Mouse (Mus musculus) stomach, embryonic 15.5 days (tissue): Measurements from ENCODE around the gene Tmcc2. TPM values are rescaled to one million over a fixed set of nuclear protein-coding genes. Genes with fewer than 3 reads are reported as not detected.
A peak's percentile ranks its signal among the peaks of the same experiment; 100 is the strongest.

Experiments used
- ATAC-seq: fragments of 200-750 bp; cut with Nextera tagmentation; 2 replicates; pipeline ENCODE4 v1.8.0; 2017; ENCODE audit warnings: low read depth, moderate number of reproducible peaks, moderate TSS enrichment; ENCODE audit not compliant: insufficient read depth, low FRiP score
- H3K27ac ChIP-seq: fragments of 300-500 bp; sonication (generic); 2 replicates; pipeline ENCODE4 v1.5.1; 2015; ENCODE audit warnings: mild to moderate bottlenecking, inconsistent platforms
- H3K27me3 ChIP-seq: fragments of 300-500 bp; sonication (generic); replicated peaks from 2 replicates; pipeline ENCODE4 v1.6.1; 2015; ENCODE audit warnings: inconsistent platforms
- H3K36me3 ChIP-seq: fragments of 300-500 bp; sonication (generic); 2 replicates; pipeline ENCODE4 v1.6.1; 2015; ENCODE audit warnings: inconsistent platforms
- H3K4me1 ChIP-seq: fragments of 300-500 bp; sonication (generic); 2 replicates; pipeline ENCODE4 v1.6.1; 2015; ENCODE audit warnings: inconsistent platforms
- H3K4me2 ChIP-seq: fragments of 300-500 bp; sonication (generic); 2 replicates; pipeline ENCODE4 v1.6.1; 2015; ENCODE audit warnings: mild to moderate bottlenecking, inconsistent platforms
- H3K4me3 ChIP-seq: fragments of 300-500 bp; sonication (generic); replicated peaks from 2 replicates; pipeline ENCODE4 v1.5.1; 2015; ENCODE audit warnings: inconsistent platforms
- H3K9ac ChIP-seq: fragments of 300-500 bp; sonication (generic); 2 replicates; pipeline ENCODE4 v1.6.1; 2015; ENCODE audit warnings: inconsistent platforms
- H3K9me3 ChIP-seq: fragments of 300-500 bp; sonication (generic); 2 replicates; pipeline ENCODE4 v1.6.1; 2016; ENCODE audit warnings: inconsistent platforms
- WGBS: fragments of 180-500 bp; shearing (Covaris S2); methylation state at CpG from one replicate; pipeline ENCODE4 v1.1.7; 2015; 5-methylcytosine and 5-hydroxymethylcytosine counted together
- polyA plus RNA-seq: library from polyadenylated mRNA; unstranded; fragments of >200 nt; fragmentation: Nextera tagmentation; extraction: Ambion mirVana; gene quantifications from 2 replicates; pipeline ENCODE4 v1.2.1, GENCODE M21; 2015

Gene Tmcc2
- polyA plus RNA-seq, 1 experiment from 2014 or later = 52.2 TPM

DNA sequence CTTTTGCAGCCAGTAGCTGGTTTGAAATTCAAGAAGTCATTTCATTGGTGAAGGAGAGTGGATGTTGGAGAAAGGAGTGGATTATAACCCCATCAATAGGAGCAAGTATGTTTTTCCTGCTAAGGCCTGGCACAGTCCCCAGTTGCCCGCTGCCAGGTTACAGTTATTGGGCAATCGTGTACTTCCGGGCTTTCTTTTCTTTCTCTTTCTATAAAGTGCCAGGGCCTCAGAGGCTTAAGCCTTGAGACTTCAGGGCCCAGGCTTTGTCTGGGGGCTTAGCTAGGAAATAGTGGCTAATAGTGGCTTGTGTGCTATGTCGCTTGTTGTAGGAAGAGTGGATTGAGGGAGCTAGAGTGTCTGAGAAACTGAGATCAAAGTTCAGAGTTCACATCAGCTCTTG lies 73.7 kb downstream of the Tmcc2 start:
- Histone ChIP-seq H3K36me3 (no peaks in the 10 kb centered on the region), H3K4me1 (peaks cover 31% of the 10 kb centered on the region), H3K4me3 (peak overlapping the region; percentile 62), H3K9me3 (no peaks in the 10 kb centered on the region), H3K27ac (peak overlapping the region; percentile 70; the same call in 1 of the 2 replicates), H3K4me2 (peak overlapping the region; percentile 99), H3K27me3 (peaks cover 19% of the 10 kb centered on the region; the same call in 1 of the 2 replicates), H3K9ac (no peak overlapping the region)
- 65% methylated on average over 4 of the region's 4 CpGs for WGBS
- no peak for ATAC-seq

DNA sequence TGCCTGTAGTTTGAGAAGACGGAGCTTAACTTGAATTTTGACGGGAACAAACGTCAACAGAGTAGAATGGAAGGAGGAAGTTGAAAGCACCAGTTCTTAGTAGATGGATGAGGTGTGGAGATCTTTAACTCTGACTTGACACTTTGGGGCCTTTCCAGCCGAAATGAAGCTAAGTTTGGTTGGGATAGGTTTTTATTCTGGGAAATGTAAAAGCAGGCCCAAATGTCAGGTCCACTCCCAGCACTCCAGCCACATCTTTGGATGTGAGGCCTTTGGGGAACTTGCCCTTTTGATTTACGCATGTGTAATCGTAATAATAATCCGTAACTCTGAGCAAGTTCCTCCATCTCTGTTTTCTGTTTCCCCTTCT lies 74.5 kb downstream of the Tmcc2 start:
- Histone ChIP-seq H3K4me1 (peaks cover 29% of the 10 kb centered on the region), H3K9ac (peak overlapping the region; percentile 44; the same call in 1 of the 2 replicates), H3K27me3 (peaks cover 19% of the 10 kb centered on the region; the same call in 1 of the 2 replicates), H3K36me3 (no peaks in the 10 kb centered on the region), H3K4me2 (peak overlapping the region; percentile 99), H3K27ac (no peak overlapping the region; the same call in 1 of the 2 replicates), H3K4me3 (peak overlapping the region; percentile 62), H3K9me3 (no peaks in the 10 kb centered on the region)
- no peak for ATAC-seq
- WGBS = 37% methylated on average over 7 of the region's 7 CpGs

DNA sequence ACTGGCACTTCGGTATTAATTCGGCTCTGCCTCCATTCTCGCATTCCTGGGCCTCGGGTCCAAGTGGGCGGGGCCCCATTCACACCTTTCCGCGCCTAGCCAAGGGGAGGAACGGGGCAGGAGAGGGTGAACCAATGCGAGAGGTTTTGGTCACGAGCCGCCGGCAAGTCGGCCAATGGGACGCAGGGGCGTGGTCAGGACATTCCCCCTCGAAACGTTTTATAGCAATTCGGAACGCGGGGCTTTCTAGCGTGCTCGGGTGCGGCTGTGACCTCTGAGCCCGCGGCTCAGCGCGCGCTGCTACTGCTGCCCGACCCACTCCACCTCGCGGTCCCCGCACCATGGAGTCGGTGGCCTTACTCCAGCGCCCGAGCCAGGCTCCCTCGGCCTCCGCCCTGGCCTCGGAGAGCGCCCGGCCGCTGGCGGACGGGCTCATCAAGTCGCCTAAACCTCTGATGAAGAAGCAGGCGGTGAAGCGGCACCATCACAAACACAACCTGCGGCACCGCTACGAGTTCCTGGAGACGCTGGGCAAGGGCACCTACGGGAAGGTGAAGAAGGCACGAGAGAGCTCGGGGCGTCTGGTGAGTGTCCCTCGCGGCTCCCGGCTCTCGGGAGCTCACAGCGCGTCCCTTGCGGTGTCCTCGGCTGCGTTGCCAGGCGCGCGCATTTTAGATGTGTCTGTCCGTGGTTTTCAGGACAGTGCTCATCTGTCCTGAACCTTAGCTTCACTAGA lies 75.0 kb downstream of the Tmcc2 start, which contains the start of gene Nuak2:
TSS of gene Nuak2 (plus strand) at position 238 of the 736 bp plus-strand sequence.
- H3K9me3 ChIP-seq = no peaks in the 10 kb centered on the region
- H3K27ac ChIP-seq = peak within 1 kb of the TSS; percentile 70; the same call in 1 of the 2 replicates
- H3K27me3 ChIP-seq = peaks cover 19% of the 10 kb centered on the region; the same call in 1 of the 2 replicates
- H3K9ac ChIP-seq = peak within 1 kb of the TSS; percentile 44
- under 1% methylated on average over 67 of the region's 67 CpGs for WGBS
- peak within 1 kb of the TSS; percentile 62 for H3K4me3 ChIP-seq
- peaks cover 29% of the 10 kb centered on the region for H3K4me1 ChIP-seq
- no peaks in the 10 kb centered on the region for H3K36me3 ChIP-seq
- H3K4me2 ChIP-seq = peak within 1 kb of the TSS; percentile 99
- ATAC-seq = peak; percentile 80

DNA sequence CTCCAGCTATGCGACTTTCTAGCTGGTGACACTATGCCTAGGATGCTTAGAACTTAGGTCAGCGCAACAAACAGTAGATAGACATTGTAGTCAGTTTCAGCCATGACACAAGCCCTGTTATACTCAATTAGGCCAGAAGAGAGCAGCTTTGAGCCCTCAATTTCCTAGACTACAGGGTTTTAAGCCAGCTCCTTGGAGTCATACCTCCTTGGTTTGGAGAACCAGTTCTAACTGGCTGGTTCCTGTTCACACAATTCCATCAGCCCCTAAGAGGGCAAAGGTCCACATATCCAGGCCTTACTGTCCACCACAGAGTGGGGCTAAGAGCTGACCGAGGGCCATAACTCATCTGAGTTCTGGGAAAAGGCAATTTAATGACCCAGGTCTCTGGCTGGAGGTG lies 78.4 kb downstream of the Tmcc2 start:
- H3K4me1 ChIP-seq = peaks cover 10% of the 10 kb centered on the region
- H3K4me2 ChIP-seq = no peak overlapping the region
- WGBS = 55% methylated on average over 3 of the region's 3 CpGs
- H3K36me3 ChIP-seq = no peaks in the 10 kb centered on the region
- H3K27ac ChIP-seq = no peak overlapping the region
- no peak overlapping the region for H3K4me3 ChIP-seq
- H3K9ac ChIP-seq = no peak overlapping the region
- peak; percentile 11; the same call in 1 of the 2 replicates for ATAC-seq
- H3K27me3 ChIP-seq = peaks cover 19% of the 10 kb centered on the region; the same call in 1 of the 2 replicates
- H3K9me3 ChIP-seq = no peaks in the 10 kb centered on the region

DNA sequence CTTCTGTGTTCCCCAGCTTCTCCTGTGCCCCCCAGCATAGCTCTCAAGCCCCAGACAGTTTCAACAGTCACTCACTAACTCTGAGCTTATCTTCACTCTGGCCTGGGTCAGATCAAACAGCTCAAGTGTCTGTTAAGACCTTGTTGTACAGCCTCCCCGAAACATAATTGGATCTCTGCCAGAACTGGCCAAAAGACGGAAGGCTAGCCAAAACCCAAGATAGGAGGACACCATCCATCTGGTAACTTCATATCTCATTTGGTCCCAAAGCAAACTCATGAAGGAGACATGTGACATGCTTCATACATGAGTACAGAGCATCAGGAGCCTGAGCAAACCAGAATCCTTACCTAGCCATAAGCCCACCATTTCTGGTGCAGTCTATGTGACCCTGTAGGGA lies 79.0 kb downstream of the Tmcc2 start:
- no peak overlapping the region for H3K9ac ChIP-seq
- H3K4me2 ChIP-seq = no peak overlapping the region
- WGBS = 26% methylated on average over 2 of the region's 2 CpGs
- H3K9me3 ChIP-seq = no peaks in the 10 kb centered on the region
- no peak overlapping the region for H3K4me3 ChIP-seq
- peaks cover 19% of the 10 kb centered on the region; the same call in 1 of the 2 replicates for H3K27me3 ChIP-seq
- no peak overlapping the region for H3K27ac ChIP-seq
- H3K4me1 ChIP-seq = peaks cover 10% of the 10 kb centered on the region
- ATAC-seq = no peak
- no peaks in the 10 kb centered on the region for H3K36me3 ChIP-seq

DNA sequence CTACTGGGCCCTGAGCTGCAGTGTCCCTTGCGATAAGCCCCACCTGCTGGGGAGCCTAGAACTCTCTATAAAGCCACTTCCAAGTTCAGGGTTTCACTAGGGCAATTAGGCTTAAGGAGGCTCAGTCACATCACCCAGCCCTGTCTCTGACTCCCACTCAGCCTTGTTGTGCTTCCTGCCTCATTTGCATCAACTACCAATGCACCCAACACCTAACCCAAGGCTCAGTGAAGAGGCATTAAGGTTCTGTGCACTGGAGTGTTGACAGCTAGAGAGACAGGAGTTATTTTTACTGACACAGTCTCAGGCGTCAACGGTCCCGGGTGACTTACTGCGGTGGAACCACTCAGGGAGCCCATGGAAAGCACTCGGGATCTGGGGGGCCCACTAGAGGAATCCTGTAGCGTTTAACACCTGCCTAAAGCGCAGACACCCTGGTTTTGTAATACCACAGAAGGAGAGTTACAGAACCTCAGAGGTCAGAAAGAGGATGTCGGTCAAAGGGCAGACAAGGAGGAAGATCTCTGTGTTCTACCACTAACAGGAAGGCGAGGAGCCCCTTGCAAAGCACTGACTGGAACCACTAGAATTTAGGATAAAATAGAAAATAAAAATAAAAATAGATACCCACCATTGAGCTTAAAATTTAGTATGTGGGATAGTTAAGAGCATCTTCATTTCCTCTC lies 79.8 kb downstream of the Tmcc2 start:
- no peaks in the 10 kb centered on the region for H3K36me3 ChIP-seq
- H3K4me2 ChIP-seq = no peak overlapping the region
- peaks cover 8% of the 10 kb centered on the region for H3K4me1 ChIP-seq
- no peaks in the 10 kb centered on the region for H3K9me3 ChIP-seq
- ATAC-seq = no peak
- peaks cover 12% of the 10 kb centered on the region; the same call in 1 of the 2 replicates for H3K27me3 ChIP-seq
- no peak overlapping the region for H3K4me3 ChIP-seq
- no peak overlapping the region for H3K9ac ChIP-seq
- no peak overlapping the region for H3K27ac ChIP-seq
- 65% methylated on average over 10 of the region's 10 CpGs for WGBS

DNA sequence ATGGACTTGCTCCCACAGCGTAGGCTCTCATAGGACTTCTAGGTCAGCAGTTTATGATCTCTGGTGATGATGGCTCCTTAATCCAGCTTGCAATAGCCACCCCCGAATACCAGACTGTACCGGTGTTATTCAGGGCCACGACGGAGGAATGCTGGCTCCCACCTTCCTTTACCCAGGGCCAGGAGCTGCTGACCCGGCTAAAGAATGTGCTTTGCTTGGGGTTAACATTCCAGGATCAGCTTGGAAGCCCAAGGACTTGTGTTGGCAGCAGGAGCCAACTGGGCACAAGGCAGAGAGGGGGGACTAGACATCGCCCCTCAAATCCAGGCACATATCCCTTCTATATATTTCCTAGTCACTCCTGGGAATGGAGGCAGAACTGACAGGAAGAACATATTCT lies 80.3 kb downstream of the Tmcc2 start:
- Histone ChIP-seq H3K27me3 (peaks cover 7% of the 10 kb centered on the region; the same call in 1 of the 2 replicates), H3K27ac (no peak overlapping the region)
- 54% methylated on average over 7 of the region's 7 CpGs for WGBS

DNA sequence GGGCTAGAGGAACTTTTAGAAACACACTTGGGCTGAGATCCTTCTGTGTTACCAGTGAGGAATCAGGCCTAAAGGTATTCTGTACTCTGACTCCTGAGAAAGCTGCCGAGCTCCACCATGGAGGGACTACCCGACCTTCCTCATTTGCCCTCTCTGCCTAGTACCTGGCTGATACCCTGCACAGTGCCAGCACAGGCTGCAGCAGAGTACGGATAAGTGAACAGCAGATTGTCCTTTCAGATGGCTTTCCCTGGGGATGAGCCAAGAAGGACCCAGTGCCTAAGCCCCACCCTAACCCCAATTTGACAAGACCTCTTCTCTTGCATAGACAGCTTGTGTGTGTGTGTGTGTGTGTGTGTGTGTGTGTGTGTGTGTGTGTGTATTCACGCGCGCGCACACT lies 82.4 kb downstream of the Tmcc2 start:
- no peak for ATAC-seq
- H3K4me2 ChIP-seq = no peak overlapping the region
- no peaks in the 10 kb centered on the region for H3K36me3 ChIP-seq
- no peak overlapping the region for H3K27ac ChIP-seq
- H3K9ac ChIP-seq = no peak overlapping the region
- H3K27me3 ChIP-seq = no peaks in the 10 kb centered on the region
- no peaks in the 10 kb centered on the region for H3K9me3 ChIP-seq
- H3K4me1 ChIP-seq = no peaks in the 10 kb centered on the region
- 79% methylated on average over 7 of the region's 7 CpGs for WGBS
- H3K4me3 ChIP-seq = no peak overlapping the region

More for the DNA sequence above, 80.3 kb downstream of the Tmcc2 start:
- Histone ChIP-seq H3K4me2 (no peak overlapping the region), H3K4me3 (no peak overlapping the region), H3K9ac (no peak overlapping the region), H3K36me3 (no peaks in the 10 kb centered on the region), H3K4me1 (peaks cover 3% of the 10 kb centered on the region; the same call in 1 of the 2 replicates), H3K9me3 (no peaks in the 10 kb centered on the region)
- no peak for ATAC-seq

DNA sequence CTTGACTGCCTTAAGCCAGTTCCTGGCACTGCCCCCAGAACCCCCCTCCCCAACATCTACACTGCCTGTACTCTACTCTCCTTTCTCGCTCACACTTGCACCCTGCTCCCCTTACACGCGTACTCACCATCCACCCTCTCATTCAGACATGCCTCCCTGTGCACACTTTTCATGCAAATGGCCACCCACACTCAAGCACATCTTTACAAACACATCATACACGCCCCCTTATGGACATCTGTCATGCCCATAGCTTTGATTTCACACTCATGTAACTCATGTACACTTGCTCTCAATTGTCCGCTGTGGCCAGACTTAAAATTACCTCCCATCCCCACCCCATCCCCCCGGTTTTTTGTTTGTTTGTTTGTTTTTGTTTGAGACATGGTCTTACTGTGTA lies 83.1 kb downstream of the Tmcc2 start:
- 83% methylated on average over 6 of the region's 6 CpGs for WGBS
- H3K27ac ChIP-seq = no peak overlapping the region

DNA sequence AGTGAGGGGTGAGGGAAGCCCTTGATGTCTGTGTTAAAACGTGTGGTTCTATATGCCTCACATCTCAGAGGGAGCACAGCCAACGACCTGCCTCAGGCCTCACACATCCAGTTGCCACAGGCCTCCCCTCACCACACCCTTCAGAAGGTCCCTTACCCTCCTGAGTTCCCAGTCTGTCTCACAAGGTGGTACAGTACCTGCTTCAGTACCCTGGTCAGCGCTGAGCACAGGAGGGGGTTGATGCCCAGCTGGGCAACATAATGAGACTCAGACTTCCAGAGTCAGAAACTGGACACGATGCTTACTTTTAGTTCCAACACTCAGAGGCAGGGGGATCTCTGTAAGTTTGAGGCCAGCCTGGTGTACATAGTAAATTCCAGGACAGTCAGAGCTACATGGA lies 84.3 kb downstream of the Tmcc2 start:
- H3K27ac ChIP-seq = no peak overlapping the region
- H3K4me3 ChIP-seq = no peak overlapping the region
- H3K4me2 ChIP-seq = no peak overlapping the region
- H3K9ac ChIP-seq = no peak overlapping the region
- no peaks in the 10 kb centered on the region for H3K9me3 ChIP-seq
- no peak for ATAC-seq
- no peaks in the 10 kb centered on the region for H3K4me1 ChIP-seq
- 23% methylated on average over 4 of the region's 4 CpGs for WGBS
- peaks cover 8% of the 10 kb centered on the region; the same call in 1 of the 2 replicates for H3K27me3 ChIP-seq
- no peaks in the 10 kb centered on the region for H3K36me3 ChIP-seq

More for the DNA sequence above, 83.1 kb downstream of the Tmcc2 start:
- no peak for ATAC-seq
- Histone ChIP-seq H3K9me3 (no peaks in the 10 kb centered on the region), H3K27me3 (0 out of 2 replicates have a peak, but pooled peaks cover 2% of the 10 kb centered on the region), H3K36me3 (no peaks in the 10 kb centered on the region), H3K9ac (no peak overlapping the region), H3K4me3 (no peak overlapping the region), H3K4me2 (no peak overlapping the region), H3K4me1 (no peaks in the 10 kb centered on the region)
